ENCODE assay signal across 8 mouse cellular contexts in the genomic region with DNA sequence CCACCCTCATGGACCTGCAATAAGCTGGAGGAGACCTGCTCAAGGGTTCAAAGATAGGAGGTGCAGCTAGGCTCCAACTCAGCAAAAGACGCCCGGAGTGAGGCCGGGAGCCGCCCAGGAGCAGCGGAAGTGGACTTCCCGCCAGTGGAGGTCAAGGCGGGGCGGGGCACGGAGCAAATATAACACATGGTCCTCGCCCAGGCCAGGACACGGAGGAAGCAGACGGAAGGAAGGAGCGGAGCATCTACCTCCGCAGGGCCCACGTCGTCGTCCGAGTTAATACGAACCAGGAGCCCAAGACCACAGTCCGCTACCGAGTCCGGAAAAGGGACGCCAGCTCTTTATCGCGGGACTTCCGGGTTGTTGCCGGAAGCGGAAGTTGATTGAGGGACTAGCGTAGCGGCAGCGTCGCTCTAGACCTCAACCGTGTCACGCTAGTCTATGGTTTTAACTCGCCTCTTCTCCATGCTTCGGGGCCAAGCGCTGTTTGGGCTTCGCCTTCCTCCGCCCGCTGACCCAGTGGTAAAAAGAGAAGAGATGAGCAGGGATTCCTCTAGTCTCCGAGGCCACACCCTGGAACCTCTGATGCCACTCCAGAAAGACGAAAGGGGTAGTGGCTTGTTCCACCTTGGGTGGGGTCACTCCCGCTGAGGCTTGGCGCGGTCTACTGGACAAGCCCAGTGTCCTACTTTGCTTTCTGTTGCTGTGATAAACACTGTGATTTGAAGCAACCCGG. TPM values are rescaled to one million over a fixed set of nuclear protein-coding genes. Genes with fewer than 3 reads are reported as not detected.
DNase-seq lines count a peak whose midpoint lies in the region; ATAC-seq lines count a peak whose summit lies in the region.

No protein-coding gene starts in this region.

- WGBS in heart, embryonic 13.5 days = under 1% methylated on average over 46 of the region's 46 CpGs
- under 1% methylated on average over 46 of the region's 46 CpGs for WGBS in liver, embryonic 12.5 days (ENCODE audit: insufficient replicate concordance)
- under 1% methylated on average over 46 of the region's 46 CpGs for WGBS in stomach, embryonic 15.5 days

- ATAC-seq in heart, embryonic 13.5 days (ENCODE audit: extremely low read depth, insufficient number of reproducible peaks, low FRiP score, low TSS enrichment) = peak; percentile 74
- ATAC-seq in liver, embryonic 12.5 days = peak; percentile 92
- ATAC-seq in stomach, embryonic 15.5 days (ENCODE audit: insufficient read depth, low FRiP score, low read depth) = peak; percentile 86

- peak overlapping the region; percentile 87 for H3K4me3 ChIP-seq in brown adipose tissue, adult 24 weeks (ENCODE audit: insufficient read depth, low read depth, low read length)
- H3K4me3 ChIP-seq in heart, embryonic 13.5 days = peak overlapping the region; percentile 79
- H3K4me3 ChIP-seq in liver, embryonic 12.5 days = peak overlapping the region; percentile 78
- peak overlapping the region; percentile 84 for H3K4me3 ChIP-seq in stomach, embryonic 15.5 days (replicated peaks)

- H3K9ac ChIP-seq in heart, embryonic 13.5 days = peak overlapping the region; percentile 93
- peak overlapping the region; percentile 87 for H3K9ac ChIP-seq in liver, embryonic 12.5 days
- H3K9ac ChIP-seq in stomach, embryonic 15.5 days = peak overlapping the region; percentile 80

- H3K27ac ChIP-seq in brown adipose tissue, adult 24 weeks (replicated peaks; ENCODE audit: low read depth, low read length) = peak overlapping the region; percentile 100
- H3K27ac ChIP-seq in heart, embryonic 13.5 days (replicated peaks) = peak overlapping the region; percentile 93
- peak overlapping the region; percentile 99 for H3K27ac ChIP-seq in liver, embryonic 12.5 days
- H3K27ac ChIP-seq in stomach, embryonic 15.5 days = peak overlapping the region; percentile 97

- H3K36me3 ChIP-seq in heart, embryonic 13.5 days = 0 out of 2 replicates have a peak, but pooled peaks cover 6% of the 10 kb centered on the region
- 0 out of 2 replicates have a peak, but pooled peaks cover 2% of the 10 kb centered on the region for H3K36me3 ChIP-seq in liver, embryonic 12.5 days
- H3K36me3 ChIP-seq in stomach, embryonic 15.5 days = no peaks in the 10 kb centered on the region

- DNase-seq in CD4-positive, CD25-positive, alpha-beta regulatory T cell, adult 2 months (ENCODE audit: low read depth, low spot score) = peak; percentile 91
- peak; percentile 66 for DNase-seq in fat pad, adult 2 months (ENCODE audit: extremely low read depth, low read depth, low spot score)
- DNase-seq in kidney, postnatal 10 days = peak; percentile 90
- peak; percentile 82 to 85 for DNase-seq in natural killer cell, adult 2 months (ENCODE audit: low spot score in 2 of 2)

- H3K27me3 ChIP-seq in heart, embryonic 13.5 days (replicated peaks) = no peaks in the 10 kb centered on the region
- H3K27me3 ChIP-seq in liver, embryonic 12.5 days (replicated peaks) = no peaks in the 10 kb centered on the region
- no peaks in the 10 kb centered on the region for H3K27me3 ChIP-seq in stomach, embryonic 15.5 days (replicated peaks)

- peaks cover 5% of the 10 kb centered on the region for H3K4me1 ChIP-seq in brown adipose tissue, adult 24 weeks (ENCODE audit: control insufficient read depth, insufficient read depth, insufficient read length, low read length)
- H3K4me1 ChIP-seq in heart, embryonic 13.5 days = peaks cover 15% of the 10 kb centered on the region
- peaks cover 34% of the 10 kb centered on the region for H3K4me1 ChIP-seq in liver, embryonic 12.5 days
- H3K4me1 ChIP-seq in stomach, embryonic 15.5 days = peaks cover 3% of the 10 kb centered on the region; the same call in 1 of the 2 replicates

- H3K4me2 ChIP-seq in heart, embryonic 13.5 days = peak overlapping the region; percentile 85
- H3K4me2 ChIP-seq in liver, embryonic 12.5 days = peak overlapping the region; percentile 86
- peak overlapping the region; percentile 78 for H3K4me2 ChIP-seq in stomach, embryonic 15.5 days

- no peaks in the 10 kb centered on the region for H3K9me3 ChIP-seq in heart, embryonic 13.5 days
- no peaks in the 10 kb centered on the region for H3K9me3 ChIP-seq in liver, embryonic 12.5 days (replicated peaks)
- H3K9me3 ChIP-seq in stomach, embryonic 15.5 days = no peaks in the 10 kb centered on the region

RNA-seq across cellular contexts. Expression of gene Cela3a, which starts 21.4 kb away (rescaled TPM):
- polyA plus RNA-seq in brown adipose tissue, adult 24 weeks (2012; ENCODE audit: insufficient read depth, insufficient read length, missing spikeins) = not detected in 2 replicates
- polyA plus RNA-seq in heart, embryonic 13.5 days (2015; fragmentation: Nextera tagmentation; extraction: Ambion mirVana) = not detected in 2 replicates
- not detected in 2 replicates for polyA plus RNA-seq in liver, embryonic 12.5 days (2016; fragmentation: Nextera tagmentation; extraction: Ambion mirVana)
- polyA plus RNA-seq in stomach, embryonic 15.5 days (2015; fragmentation: Nextera tagmentation; extraction: Ambion mirVana) = 0.26 and 0.36 TPM in 2 replicates

RNA-seq across cellular contexts. Expression of gene Cdc42, which starts 30.7 kb away (rescaled TPM):
- 352 and 400 TPM in 2 replicates for polyA plus RNA-seq in brown adipose tissue, adult 24 weeks (2012; ENCODE audit: insufficient read depth, insufficient read length, missing spikeins)
- polyA plus RNA-seq in heart, embryonic 13.5 days (2015; fragmentation: Nextera tagmentation; extraction: Ambion mirVana) = 501 and 529 TPM in 2 replicates
- 316 and 324 TPM in 2 replicates for polyA plus RNA-seq in liver, embryonic 12.5 days (2016; fragmentation: Nextera tagmentation; extraction: Ambion mirVana)
- 670 and 699 TPM in 2 replicates for polyA plus RNA-seq in stomach, embryonic 15.5 days (2015; fragmentation: Nextera tagmentation; extraction: Ambion mirVana)

RNA-seq across cellular contexts. Expression of gene Cela3b, which starts 42.1 kb away (rescaled TPM):
- polyA plus RNA-seq in brown adipose tissue, adult 24 weeks (2012; ENCODE audit: insufficient read depth, insufficient read length, missing spikeins) = not detected in 2 replicates
- polyA plus RNA-seq in heart, embryonic 13.5 days (2015; fragmentation: Nextera tagmentation; extraction: Ambion mirVana) = 0.22 TPM in 1 of 2 replicates, not detected in the other
- not detected in 2 replicates for polyA plus RNA-seq in liver, embryonic 12.5 days (2016; fragmentation: Nextera tagmentation; extraction: Ambion mirVana)
- polyA plus RNA-seq in stomach, embryonic 15.5 days (2015; fragmentation: Nextera tagmentation; extraction: Ambion mirVana) = 232 and 273 TPM in 2 replicates

Comparison
In these comparisons a context has a peak if more than half of its experiments do, and no peak if none do; other contexts are left out.
1. Peak in every context shown above with its lines: DNase-seq, ATAC-seq, H3K4me3 ChIP-seq and H3K27ac ChIP-seq.
2. RNA of gene Cela3b, which starts 42.1 kb away (polyA plus RNA-seq): 232 to 273 TPM in stomach, embryonic 15.5 days; not detected in liver, embryonic 12.5 days, not detected in brown adipose tissue, adult 24 weeks and 0.22 TPM in heart, embryonic 13.5 days; every median in the first group is over 100 times any median in the second.